Mouse (Mus musculus) midbrain, postnatal 0 days (tissue): Measurements from ENCODE around the gene 2300003K06Rik. TPM values are rescaled to one million over a fixed set of nuclear protein-coding genes. Genes with fewer than 3 reads are reported as not detected.
"Not testable (repeated sequence)": the region's sequence is repeated elsewhere in the genome, so short reads cannot be mapped to it uniquely, and the experiment has no call there.

Experiments used
- ATAC-seq: fragments of 200-750 bp; cut with Nextera tagmentation; 2 replicates; pipeline ENCODE4 v1.8.0; 2017; ENCODE audit warnings: moderate number of reproducible peaks, mild to moderate bottlenecking, moderate TSS enrichment, moderate library complexity; ENCODE audit not compliant: low FRiP score
- DNase-seq: peaks from one replicate; pipeline ENCODE4 v3.0.0-alpha.2; 2015; ENCODE audit warnings: low spot score
- H3K27ac ChIP-seq: fragments of 300-500 bp; sonication (generic); 2 replicates; pipeline ENCODE4 v1.5.1; 2014; ENCODE audit warnings: low read depth, mild to moderate bottlenecking, low read length, mixed read lengths
- H3K27me3 ChIP-seq: fragments of 300-500 bp; sonication (generic); 2 replicates; pipeline ENCODE4 v1.6.1; 2014; ENCODE audit warnings: low read length, control low read depth, mixed read lengths; ENCODE audit not compliant: insufficient read depth
- H3K36me3 ChIP-seq: fragments of 300-500 bp; sonication (generic); 2 replicates; pipeline ENCODE4 v1.6.1; 2014; ENCODE audit warnings: low read length, control low read depth, mixed read lengths; ENCODE audit not compliant: insufficient read depth
- H3K4me1 ChIP-seq: fragments of 300-500 bp; sonication (generic); 2 replicates; pipeline ENCODE4 v1.6.1; 2014; ENCODE audit warnings: mild to moderate bottlenecking, control low read depth, antibody characterized with exemption, low read length, mixed read lengths; ENCODE audit not compliant: insufficient read depth
- H3K4me2 ChIP-seq: fragments of 300-500 bp; sonication (generic); 2 replicates; pipeline ENCODE4 v1.6.1; 2014; ENCODE audit warnings: low read depth, mild to moderate bottlenecking, low read length, mixed read lengths; ENCODE audit not compliant: poor library complexity, severe bottlenecking
- H3K4me3 ChIP-seq: fragments of 300-500 bp; sonication (generic); 2 replicates; pipeline ENCODE4 v1.5.1; 2014; ENCODE audit warnings: low read depth, mild to moderate bottlenecking, low read length, moderate library complexity
- H3K9ac ChIP-seq: fragments of 300-500 bp; sonication (generic); replicated peaks from 2 replicates; pipeline ENCODE4 v1.6.1; 2014; ENCODE audit warnings: mild to moderate bottlenecking, low read length, moderate library complexity, mixed read lengths; ENCODE audit not compliant: poor library complexity, severe bottlenecking
- H3K9me3 ChIP-seq: fragments of 300-500 bp; sonication (generic); 2 replicates; pipeline ENCODE4 v1.6.1; 2016; ENCODE audit warnings: low read length, control low read depth
- CTCF ChIP-seq: IDR thresholded peaks from 2 replicates; pipeline ENCODE4 v1.5.1; 2016; ENCODE audit warnings: antibody characterized with exemption, mild to moderate bottlenecking
- WGBS: fragments of 180-500 bp; shearing (Covaris S2); extraction: QIAGEN DNeasy Blood & Tissue Kit; methylation state at CpG from one replicate; pipeline ENCODE4 v1.1.7; 2014; 5-methylcytosine and 5-hydroxymethylcytosine counted together
- polyA plus RNA-seq: library from polyadenylated mRNA; unstranded; fragments of >200 nt; fragmentation: Nextera tagmentation; extraction: Ambion mirVana; gene quantifications from 2 replicates; pipeline ENCODE4 v1.2.1, GENCODE M21; 2015
- total RNA-seq: library from RNA; depleted of rRNA; stranded (reverse); fragments of >200 nt; gene quantifications from 2 replicates; pipeline ENCODE4 v1.2.3, GENCODE M21; 2014

The 2300003K06Rik gene
- total and polyA plus RNA-seq, 2 experiments from 2014 or later: not detected

GRCm38 (mm10) chr11:99854121-99854520 lies 16.3 kb upstream of the 2300003K06Rik start:
- Histone ChIP-seq H3K36me3 (no peaks in the 10 kb centered on the region), H3K4me3 (no peak overlapping the region), H3K4me2 (no peak overlapping the region), H3K4me1 (no peaks in the 10 kb centered on the region), H3K9me3 (no peaks in the 10 kb centered on the region), H3K9ac (no peak overlapping the region), H3K27me3 (no peaks in the 10 kb centered on the region), H3K27ac (no peak overlapping the region)
- DNase-seq (peak; percentile 65), ATAC-seq (0 out of 2 replicates have a peak, but pooled peaks have one; percentile 23)
- 54% methylated on average over 3 of the region's 3 CpGs for WGBS
- peak; percentile 77 for TF ChIP-seq CTCF

- H3K9me3 ChIP-seq: no peaks in the 10 kb centered on the region
- no peak within 1 kb of the TSS for H3K4me3 ChIP-seq
- ATAC-seq: no peak
- TF ChIP-seq CTCF: no peak
- no peaks in the 10 kb centered on the region for H3K36me3 ChIP-seq
- DNase-seq: no peak
- H3K4me1 ChIP-seq: no peaks in the 10 kb centered on the region
- H3K4me2 ChIP-seq: no peak within 1 kb of the TSS
- H3K27ac ChIP-seq: no peak within 1 kb of the TSS
- no peaks in the 10 kb centered on the region for H3K27me3 ChIP-seq
- no peak within 1 kb of the TSS for H3K9ac ChIP-seq
Observed at GRCm38 (mm10) chr11:99851508-99851907, 13.6 kb upstream of the 2300003K06Rik start, which contains the start of gene Krtap4-16. TSS of gene Krtap4-16 (minus strand) at chr11:99851608.

DNA sequence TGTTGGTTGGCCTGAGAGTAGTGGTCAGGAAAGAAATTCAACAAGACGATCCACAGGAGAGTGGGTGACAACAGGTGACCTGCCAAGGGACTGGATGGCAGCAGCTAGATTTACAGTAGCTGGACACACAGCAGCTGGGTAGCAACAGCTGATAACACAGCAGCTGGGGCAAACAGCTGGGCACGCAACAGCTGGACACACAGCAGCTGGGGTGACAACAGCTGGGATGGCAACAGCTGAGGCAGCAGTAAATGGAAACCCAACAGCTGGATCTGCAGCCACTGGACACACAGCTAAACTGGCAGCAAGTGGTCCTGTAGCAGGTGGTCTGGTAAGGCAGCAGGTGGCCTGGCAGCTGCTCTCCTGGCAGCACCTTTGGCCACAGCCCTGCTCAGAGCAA lies 8.9 kb upstream of the 2300003K06Rik start:
- H3K4me2 ChIP-seq: no peak overlapping the region
- H3K4me1 ChIP-seq: no peaks in the 10 kb centered on the region
- ATAC-seq (no peak), DNase-seq (no peak)
- H3K9me3 ChIP-seq: no peaks in the 10 kb centered on the region
- WGBS: 98% methylated on average over 2 of the region's 2 CpGs
- TF ChIP-seq CTCF: no peak
- no peak overlapping the region for H3K4me3 ChIP-seq
- H3K27ac ChIP-seq: no peak overlapping the region
- no peak overlapping the region for H3K9ac ChIP-seq
- no peaks in the 10 kb centered on the region for H3K27me3 ChIP-seq
- no peaks in the 10 kb centered on the region for H3K36me3 ChIP-seq

GRCm38 (mm10) chr11:99842185-99842584 lies 4.3 kb upstream of the 2300003K06Rik start:
- no peak overlapping the region for H3K9ac ChIP-seq
- no peak overlapping the region for H3K4me2 ChIP-seq
- DNase-seq: peak; percentile 40
- no peaks in the 10 kb centered on the region for H3K4me1 ChIP-seq
- no peak overlapping the region for H3K27ac ChIP-seq
- H3K36me3 ChIP-seq: no peaks in the 10 kb centered on the region
- WGBS: 81% methylated on average over 1 of the region's 1 CpGs
- H3K27me3 ChIP-seq: no peaks in the 10 kb centered on the region
- TF ChIP-seq CTCF: no peak
- no peak for ATAC-seq
- H3K9me3 ChIP-seq: no peaks in the 10 kb centered on the region
- H3K4me3 ChIP-seq: no peak overlapping the region

DNA sequence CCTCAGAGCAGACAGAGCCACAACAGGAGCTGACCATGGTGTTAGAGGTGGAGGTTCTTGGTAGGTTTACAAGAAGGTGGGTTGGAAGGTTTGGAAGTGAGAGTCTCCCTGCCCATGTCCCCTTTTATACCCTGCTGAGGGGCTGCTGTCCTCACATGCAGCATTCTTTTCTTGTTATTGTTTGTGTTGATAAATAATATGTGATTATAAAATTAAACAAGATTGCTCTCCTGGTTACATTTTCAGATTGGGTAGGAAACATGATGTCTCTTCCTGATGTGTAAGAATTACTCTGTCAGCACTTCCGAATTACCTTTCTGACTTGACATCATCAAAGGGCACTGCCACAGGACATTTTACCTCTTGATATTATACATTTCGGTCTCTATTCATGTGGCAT lies 22.3 kb downstream of the 2300003K06Rik start, which contains the start of gene Gm11564:
TSS of gene Gm11564 (minus strand) at position 101 of the 400 bp plus-strand sequence.
- not testable (repeated sequence) for H3K27ac ChIP-seq, H3K9ac ChIP-seq, H3K36me3 ChIP-seq, H3K4me1 ChIP-seq, H3K27me3 ChIP-seq, ATAC-seq, DNase-seq, H3K4me2 ChIP-seq, H3K9me3 ChIP-seq, H3K4me3 ChIP-seq
- WGBS: 85% methylated on average over 2 of the region's 2 CpGs

- DNase-seq, ATAC-seq, H3K9me3 ChIP-seq, H3K9ac ChIP-seq, H3K4me3 ChIP-seq, H3K36me3 ChIP-seq, H3K27me3 ChIP-seq, H3K27ac ChIP-seq, H3K4me1 ChIP-seq, H3K4me2 ChIP-seq: not testable (repeated sequence)
Observed at GRCm38 (mm10) chr11:99809792-99810191, 28.1 kb downstream of the 2300003K06Rik start, which contains the start of gene Krtap4-13. TSS of gene Krtap4-13 (minus strand) at chr11:99809892.

DNA sequence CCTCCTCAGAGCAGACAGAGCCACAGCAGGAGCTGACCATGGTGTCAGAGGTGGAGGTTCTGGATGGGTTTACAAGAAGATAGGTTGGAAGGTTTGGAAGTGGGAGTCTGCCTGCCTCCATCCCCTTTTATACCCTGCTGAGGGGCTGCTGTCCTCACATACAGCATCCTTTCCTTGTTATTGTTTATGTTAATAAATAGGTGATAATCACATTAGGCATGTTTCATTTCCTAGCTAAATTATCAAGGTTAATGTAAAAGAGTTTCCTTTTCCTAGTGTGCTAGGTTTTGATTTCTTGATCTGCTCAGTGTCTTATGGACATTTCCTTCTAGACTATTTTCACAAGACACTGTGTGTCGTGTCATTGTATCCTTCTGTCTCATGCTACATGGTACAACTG lies 33.5 kb downstream of the 2300003K06Rik start, which contains the start of gene Gm11554:
TSS of gene Gm11554 (minus strand) at position 101 of the 400 bp plus-strand sequence.
- H3K27ac ChIP-seq, H3K4me1 ChIP-seq, H3K9me3 ChIP-seq, H3K27me3 ChIP-seq, H3K4me2 ChIP-seq, ATAC-seq, H3K4me3 ChIP-seq, DNase-seq, H3K9ac ChIP-seq, H3K36me3 ChIP-seq: not testable (repeated sequence)
- WGBS: no CpG with 5 or more reads among the region's 1 CpGs

GRCm38 (mm10) chr11:99798832-99799231 lies 39.0 kb downstream of the 2300003K06Rik start, which contains the start of gene Gm11569:
TSS of gene Gm11569 (minus strand) at chr11:99798932.
- H3K4me1 ChIP-seq, H3K9me3 ChIP-seq, H3K27ac ChIP-seq, H3K9ac ChIP-seq, H3K4me3 ChIP-seq, H3K36me3 ChIP-seq, DNase-seq, H3K27me3 ChIP-seq, ATAC-seq, H3K4me2 ChIP-seq: not testable (repeated sequence)
- WGBS: no CpG with 5 or more reads among the region's 1 CpGs
